Mouse (Mus musculus): Measurements from ENCODE around the gene Rps15.

GRCm38 (mm10) chr10:80245600-80245999 lies 46.7 kb upstream of the Rps15 start:
- TF ChIP-seq POLR2A (IDR thresholded peaks at IDR 0.05; ENCODE audit: insufficient read length, low read depth), result no peak
- no peak for TF ChIP-seq USF1 (IDR thresholded peaks at IDR 0.05; ENCODE audit: low read depth)
- TF ChIP-seq MAX (IDR thresholded peaks at IDR 0.05; ENCODE audit: low read depth), result no peak
- TF ChIP-seq POLR2AphosphoS2 (IDR thresholded peaks at IDR 0.05; ENCODE audit: insufficient read length, low read depth), result no peak
- no peak for TF ChIP-seq MYOG (IDR thresholded peaks at IDR 0.05; ENCODE audit: control insufficient read depth in 1 of 3, insufficient read depth in 1 of 3, insufficient read length in 2 of 3, low read depth in 2 of 3)
- TF ChIP-seq E2F4 (IDR thresholded peaks at IDR 0.05; ENCODE audit: insufficient read depth), result no peak
- TF ChIP-seq REST (IDR thresholded peaks at IDR 0.05; ENCODE audit: insufficient read depth, insufficient read length), result no peak
- peak; percentile 34 for TF ChIP-seq SRF (IDR thresholded peaks at IDR 0.05; ENCODE audit: control insufficient read depth, insufficient read length, low read depth)
- TF ChIP-seq CEBPB (IDR thresholded peaks at IDR 0.05; ENCODE audit: insufficient read depth, poor library complexity, severe bottlenecking), result no peak
- no peak for TF ChIP-seq TCF12 (IDR thresholded peaks at IDR 0.05; ENCODE audit: insufficient read depth, poor library complexity, severe bottlenecking)
- no peak for TF ChIP-seq TCF3 (IDR thresholded peaks at IDR 0.05; ENCODE audit: insufficient read length, low read depth)
- no peak for TF ChIP-seq MYOD1 (IDR thresholded peaks at IDR 0.05; ENCODE audit: control insufficient read depth in 1 of 3, insufficient read length in 2 of 3, low read depth in 2 of 3)
